Mouse (Mus musculus) cortical plate, adult 2 months (tissue): Measurements from ENCODE around the gene Zmiz1.

Experiments used
- CTCF ChIP-seq: fragments of 200-500 bp; IDR thresholded peaks from 2 replicates; pipeline ENCODE4 v1.5.1; 2011; ENCODE audit warnings: mild to moderate bottlenecking, control low read depth, low read length; ENCODE audit not compliant: insufficient read depth; ENCODE audit errors: extremely low read depth
- POLR2A ChIP-seq: fragments of 200-500 bp; IDR thresholded peaks from 2 replicates; pipeline ENCODE4 v1.6.1; 2011; ENCODE audit warnings: mild to moderate bottlenecking, low read length, control low read depth; ENCODE audit not compliant: insufficient read depth; ENCODE audit errors: extremely low read depth

DNA sequence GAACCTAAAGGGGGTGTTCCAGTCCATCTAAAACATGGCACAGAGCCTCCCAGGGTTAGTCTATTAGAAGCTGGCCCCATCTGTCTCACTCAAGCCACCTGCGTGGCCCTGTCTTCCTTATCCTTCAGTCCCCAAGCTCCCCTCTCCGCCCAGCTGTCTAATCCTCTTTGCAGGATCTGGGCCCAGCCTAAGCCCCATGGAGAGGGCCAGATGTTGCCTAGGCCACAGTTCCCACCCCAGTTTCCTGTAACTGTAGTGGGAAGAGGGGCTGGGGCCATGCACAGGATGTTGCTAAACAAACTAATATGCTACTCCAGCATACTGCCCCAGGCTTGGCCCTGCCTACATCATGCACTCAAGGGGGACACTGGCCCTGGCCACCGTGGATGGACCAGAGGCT lies 118.4 kb downstream of the Zmiz1 start:
- TF ChIP-seq CTCF (no peak), POLR2A (no peak)
